Mouse (Mus musculus) forebrain, embryonic 10.5 days (tissue): Measurements from ENCODE around the gene Donson. TPM values are rescaled to one million over a fixed set of nuclear protein-coding genes. Genes with fewer than 3 reads are reported as not detected.

ENCODE experiments used
- DNase-seq: peaks from one replicate; pipeline ENCODE4 v3.0.0-alpha.2; 2017; ENCODE audit warnings: low spot score; ENCODE audit errors: extremely low spot score
- H3K27ac ChIP-seq: fragments of 300-500 bp; sonication (generic); 2 replicates; pipeline ENCODE4 v1.5.1; 2016; ENCODE audit warnings: mild to moderate bottlenecking
- H3K27me3 ChIP-seq: fragments of 300-500 bp; sonication (generic); 2 replicates; pipeline ENCODE4 v1.6.1; 2016; ENCODE audit warnings: mild to moderate bottlenecking; ENCODE audit not compliant: poor library complexity, severe bottlenecking
- H3K36me3 ChIP-seq: fragments of 300-500 bp; sonication (generic); replicated peaks from 2 replicates; pipeline ENCODE4 v1.6.1; 2016; ENCODE audit warnings: mild to moderate bottlenecking, moderate library complexity
- H3K4me1 ChIP-seq: fragments of 300-500 bp; sonication (generic); 2 replicates; pipeline ENCODE4 v1.6.1; 2016
- H3K4me3 ChIP-seq: fragments of 300-500 bp; sonication (generic); 2 replicates; pipeline ENCODE4 v1.5.1; 2016; ENCODE audit warnings: mild to moderate bottlenecking, moderate library complexity
- H3K9me3 ChIP-seq: fragments of 300-500 bp; sonication (generic); 2 replicates; pipeline ENCODE4 v1.6.1; 2016; ENCODE audit warnings: mild to moderate bottlenecking, moderate library complexity
- WGBS: fragments of 180-500 bp; shearing (Covaris S2); methylation state at CpG from one replicate; pipeline ENCODE4 v1.1.7; 2016; 5-methylcytosine and 5-hydroxymethylcytosine counted together
- polyA plus RNA-seq: library from polyadenylated mRNA; unstranded; fragments of >200 nt; fragmentation: Nextera tagmentation; extraction: Ambion mirVana; gene quantifications from 2 replicates; pipeline ENCODE4 v1.2.1, GENCODE M21; 2016

Gene Donson
- polyA plus RNA-seq, 1 experiment from 2014 or later, result 34.3 TPM

- no peaks in the 10 kb centered on the region for H3K27me3 ChIP-seq
- 95% methylated on average over 4 of the region's 4 CpGs for WGBS
- H3K4me1 ChIP-seq, result no peaks in the 10 kb centered on the region
- no peak overlapping the region for H3K4me3 ChIP-seq
- H3K36me3 ChIP-seq, result peaks cover 99% of the 10 kb centered on the region
- H3K27ac ChIP-seq, result no peak overlapping the region
- DNase-seq, result no peak
- H3K9me3 ChIP-seq, result no peaks in the 10 kb centered on the region
These were observed 58.8 kb downstream of the Donson start for GRCm38 (mm10) chr16:91629749-91630148.

GRCm38 (mm10) chr16:91628673-91629072 is 59.9 kb downstream of the Donson start:
- H3K27ac ChIP-seq, result no peak overlapping the region
- H3K27me3 ChIP-seq, result no peaks in the 10 kb centered on the region
- no peak overlapping the region for H3K4me3 ChIP-seq
- DNase-seq, result no peak
- 96% methylated on average over 3 of the region's 3 CpGs for WGBS
- H3K36me3 ChIP-seq, result peaks cover 99% of the 10 kb centered on the region
- H3K4me1 ChIP-seq, result no peaks in the 10 kb centered on the region
- no peaks in the 10 kb centered on the region for H3K9me3 ChIP-seq

GRCm38 (mm10) chr16:91627831-91628230 is 60.7 kb downstream of the Donson start:
- no peaks in the 10 kb centered on the region for H3K27me3 ChIP-seq
- 92% methylated on average over 7 of the region's 7 CpGs for WGBS
- H3K4me3 ChIP-seq, result no peak overlapping the region
- H3K9me3 ChIP-seq, result no peaks in the 10 kb centered on the region
- no peaks in the 10 kb centered on the region for H3K4me1 ChIP-seq
- H3K36me3 ChIP-seq, result peaks cover 99% of the 10 kb centered on the region
- H3K27ac ChIP-seq, result no peak overlapping the region
- no peak for DNase-seq

Other genes with a start within 250 kb of the Donson start
- 48.3 and 52.7 TPM in 2 replicates for gene Ifnar1, start 203.5 kb downstream of the Donson start, polyA plus RNA-seq
- 27.2 and 28.0 TPM in 2 replicates for gene Ifngr2, start 141.7 kb downstream of the Donson start, polyA plus RNA-seq
- 32.7 and 33.8 TPM in 2 replicates for gene Tmem50b, start 91.0 kb downstream of the Donson start, polyA plus RNA-seq
- gene Dnajc28, start 69.7 kb downstream of the Donson start, polyA plus RNA-seq, result 2.9 and 4.0 TPM in 2 replicates
- 204 and 211 TPM in 2 replicates for gene Gart, start 41.8 kb downstream of the Donson start, polyA plus RNA-seq
- 110 and 111 TPM in 2 replicates for gene Son, start 41.3 kb downstream of the Donson start, polyA plus RNA-seq
- gene Cryzl1, start 40.2 kb upstream of the Donson start, polyA plus RNA-seq, result 61.5 and 67.1 TPM in 2 replicates
- 38.7 and 40.7 TPM in 2 replicates for gene Itsn1, start 40.5 kb upstream of the Donson start, polyA plus RNA-seq